Mouse (Mus musculus) embryonic fibroblast, embryonic 13.5 days (primary cell): ENCODE measurements around the gene Tnfaip2.

Experiments
- CTCF ChIP-seq: IDR thresholded peaks from 2 replicates; pipeline ENCODE4 v1.5.1; 2011; ENCODE audit warnings: mild to moderate bottlenecking, control low read depth, low read length, moderate library complexity, borderline replicate concordance; ENCODE audit not compliant: insufficient read depth
- POLR2A ChIP-seq: IDR thresholded peaks from 2 replicates; pipeline ENCODE4 v1.6.1; 2011; ENCODE audit warnings: low read depth, mild to moderate bottlenecking, control low read depth, low read length, moderate library complexity

GRCm38 (mm10) chr12:111500725-111501124 lies 58.5 kb downstream of the Tnfaip2 start:
- TF ChIP-seq POLR2A, result no peak
- TF ChIP-seq CTCF, result no peak
